Mouse (Mus musculus): ENCODE measurements around the gene Chml. TPM values are rescaled to one million over a fixed set of nuclear protein-coding genes. Genes with fewer than 3 reads are reported as not detected.
A peak's percentile ranks its signal among the peaks of the same experiment; 100 is the strongest.

Gene Chml
- polyA plus RNA-seq, 1 experiment, result 2.6 TPM

DNA sequence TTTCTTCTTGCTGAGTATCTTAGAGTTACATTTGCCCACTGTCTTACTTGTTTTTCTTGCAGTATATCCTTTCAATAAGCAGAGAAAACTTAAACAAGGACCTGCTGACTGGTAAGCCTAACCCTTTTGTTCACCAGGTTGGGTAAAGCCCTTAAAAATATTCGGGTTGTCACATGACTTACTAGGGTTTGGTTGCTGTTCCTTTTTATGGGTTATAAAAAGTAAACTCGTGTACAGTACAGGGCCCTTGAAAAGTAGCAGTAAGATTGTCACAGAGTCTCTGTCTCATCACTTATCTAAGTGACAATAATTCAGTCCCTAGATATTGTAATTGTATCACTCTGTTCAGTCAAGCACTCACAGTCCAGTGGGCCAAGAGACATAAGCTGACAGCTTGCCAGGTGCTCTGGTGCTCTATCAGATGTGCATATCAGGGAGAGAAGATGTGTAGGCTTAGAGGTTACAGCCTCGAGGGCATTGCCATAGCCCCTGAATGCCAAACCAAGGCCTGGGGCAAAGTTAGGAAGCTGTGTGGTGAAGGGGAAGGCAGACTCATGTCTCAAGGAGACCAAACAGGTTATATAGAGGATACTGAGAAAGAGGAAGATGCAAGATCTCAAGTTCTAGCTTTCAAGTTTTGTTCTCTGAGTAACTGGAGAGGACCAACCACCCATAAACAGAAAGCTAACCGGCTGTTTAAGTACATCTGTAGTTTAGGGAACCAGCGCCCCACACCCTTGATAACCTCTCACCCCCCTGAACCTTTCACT is 49.0 kb downstream of the Chml start:
- TF ChIP-seq CTCF (IDR thresholded peaks at IDR 0.05; ENCODE audit: control insufficient read depth, insufficient read depth, low read length) (no peak), POLR2A (IDR thresholded peaks at IDR 0.05; ENCODE audit: borderline replicate concordance, control insufficient read depth, low read depth, low read length) (no peak)
- 19% methylated on average over 5 of the region's 5 CpGs for WGBS
- H3K4me3 ChIP-seq (replicated peaks; ENCODE audit: control insufficient read depth, low read depth, low read length), result no peak overlapping the region
- peaks cover 14% of the 10 kb centered on the region for H3K4me1 ChIP-seq (ENCODE audit: control insufficient read depth, insufficient read depth, low read length)
- H3K27ac ChIP-seq (ENCODE audit: control insufficient read depth, insufficient read depth, low read depth, low read length, poor library complexity), result peak overlapping the region; percentile 89

GRCm38 (mm10) chr1:175640435-175641150 is 52.1 kb downstream of the Chml start:
- no peak overlapping the region for H3K4me3 ChIP-seq (replicated peaks; ENCODE audit: control insufficient read depth, low read depth, low read length)
- peak overlapping the region; percentile 71; the same call in 1 of the 2 replicates for H3K27ac ChIP-seq (ENCODE audit: control insufficient read depth, insufficient read depth, low read depth, low read length, poor library complexity)
- TF ChIP-seq POLR2A (IDR thresholded peaks at IDR 0.05; ENCODE audit: borderline replicate concordance, control insufficient read depth, low read depth, low read length) (no peak), CTCF (IDR thresholded peaks at IDR 0.05; ENCODE audit: control insufficient read depth, insufficient read depth, low read length) (no peak)
- 25% methylated on average over 6 of the region's 6 CpGs for WGBS
- H3K4me1 ChIP-seq (ENCODE audit: control insufficient read depth, insufficient read depth, low read length), result peaks cover 19% of the 10 kb centered on the region

DNA sequence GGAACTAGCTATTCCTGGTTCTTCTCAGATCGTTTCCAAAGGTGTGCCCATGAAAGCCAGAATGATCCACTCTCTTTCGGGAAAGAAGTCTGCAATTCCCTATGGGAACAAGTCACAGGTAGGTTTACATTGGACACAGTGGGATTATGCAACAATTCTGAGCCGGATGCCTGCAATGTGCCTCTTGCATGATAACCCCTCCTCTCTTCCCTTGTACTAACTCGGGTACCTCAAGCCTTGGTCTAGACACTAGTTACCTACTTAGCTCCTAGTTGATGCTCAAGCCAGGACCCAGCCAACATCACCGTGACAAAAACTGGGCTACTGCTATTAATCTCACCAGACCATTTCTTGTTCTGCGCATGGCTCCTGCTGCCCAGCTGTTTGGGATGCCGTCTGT is 53.6 kb downstream of the Chml start:
- peaks cover 19% of the 10 kb centered on the region for H3K4me1 ChIP-seq (ENCODE audit: control insufficient read depth, insufficient read depth, low read length)
- no peak for TF ChIP-seq CTCF (IDR thresholded peaks at IDR 0.05; ENCODE audit: control insufficient read depth, insufficient read depth, low read length)
- TF ChIP-seq POLR2A (IDR thresholded peaks at IDR 0.05; ENCODE audit: borderline replicate concordance, control insufficient read depth, low read depth, low read length), result no peak
- no peak overlapping the region; the same call in 1 of the 2 replicates for H3K27ac ChIP-seq (ENCODE audit: control insufficient read depth, insufficient read depth, low read depth, low read length, poor library complexity)
- 61% methylated on average over 7 of the region's 7 CpGs for WGBS
- H3K4me3 ChIP-seq (replicated peaks; ENCODE audit: control insufficient read depth, low read depth, low read length), result no peak overlapping the region

DNA sequence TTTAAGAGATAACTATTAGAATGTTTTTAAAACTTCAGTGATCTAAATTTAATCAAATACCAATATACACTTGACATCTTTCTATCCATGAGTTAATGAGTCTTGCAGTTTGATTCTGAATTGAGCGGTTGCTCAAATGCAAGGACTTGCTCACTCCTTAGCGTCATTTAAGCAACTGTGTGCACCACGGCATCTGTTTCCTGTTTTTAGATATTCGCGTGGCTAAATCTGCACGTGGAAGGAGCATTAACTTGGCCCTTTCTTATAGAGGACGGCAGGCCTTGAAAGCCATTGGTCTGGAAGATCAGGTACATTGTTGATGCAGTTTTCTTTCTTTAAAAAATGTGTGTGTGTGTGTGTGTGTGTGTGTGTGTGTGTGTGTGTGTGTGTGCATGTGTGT is 55.0 kb downstream of the Chml start:
- no peak for TF ChIP-seq CTCF (IDR thresholded peaks at IDR 0.05; ENCODE audit: control insufficient read depth, insufficient read depth, low read length)
- no peak for TF ChIP-seq POLR2A (IDR thresholded peaks at IDR 0.05; ENCODE audit: borderline replicate concordance, control insufficient read depth, low read depth, low read length)
- Histone ChIP-seq H3K4me1 (ENCODE audit: control insufficient read depth, insufficient read depth, low read length) (peaks cover 17% of the 10 kb centered on the region), H3K27ac (ENCODE audit: control insufficient read depth, insufficient read depth, low read depth, low read length, poor library complexity) (peak overlapping the region; percentile 72; the same call in 1 of the 2 replicates), H3K4me3 (replicated peaks; ENCODE audit: control insufficient read depth, low read depth, low read length) (no peak overlapping the region)
- 5% methylated on average over 7 of the region's 7 CpGs for WGBS

GRCm38 (mm10) chr1:175632470-175632869 is 60.2 kb downstream of the Chml start:
- WGBS, result 89% methylated on average over 14 of the region's 14 CpGs
- H3K27ac ChIP-seq (ENCODE audit: control insufficient read depth, insufficient read depth, low read depth, low read length, poor library complexity), result no peak overlapping the region
- H3K4me3 ChIP-seq (replicated peaks; ENCODE audit: control insufficient read depth, low read depth, low read length), result no peak overlapping the region
- TF ChIP-seq CTCF (IDR thresholded peaks at IDR 0.05; ENCODE audit: control insufficient read depth, insufficient read depth, low read length) (no peak), POLR2A (IDR thresholded peaks at IDR 0.05; ENCODE audit: borderline replicate concordance, control insufficient read depth, low read depth, low read length) (no peak)
- H3K4me1 ChIP-seq (ENCODE audit: control insufficient read depth, insufficient read depth, low read length), result peaks cover 3% of the 10 kb centered on the region; the same call in 1 of the 2 replicates

Other genes with a start within 250 kb of the Chml start
- gene Rgs7, start 200.4 kb downstream of the Chml start, polyA plus RNA-seq (2011; ENCODE audit: insufficient read depth, insufficient read length, low replicate concordance, missing spikeins), result not detected in 2 replicates
- gene Kmo, start 72.5 kb downstream of the Chml start, polyA plus RNA-seq (2011; ENCODE audit: insufficient read depth, insufficient read length, low replicate concordance, missing spikeins), result 2.9 and 11.4 TPM in 2 replicates
- gene Fh1, start 67.3 kb downstream of the Chml start, polyA plus RNA-seq (2011; ENCODE audit: insufficient read depth, insufficient read length, low replicate concordance, missing spikeins), result 36.7 and 55.4 TPM in 2 replicates
- gene Opn3, start 125 bp downstream of the Chml start, polyA plus RNA-seq (2011; ENCODE audit: insufficient read depth, insufficient read length, low replicate concordance, missing spikeins), result not detected in 2 replicates
- gene Wdr64, start 5.7 kb upstream of the Chml start, polyA plus RNA-seq (2011; ENCODE audit: insufficient read depth, insufficient read length, low replicate concordance, missing spikeins), result not detected in 2 replicates
- gene Exo1, start 187.7 kb upstream of the Chml start, polyA plus RNA-seq (2011; ENCODE audit: insufficient read depth, insufficient read length, low replicate concordance, missing spikeins), result 18.2 and 23.0 TPM in 2 replicates
- not detected in 2 replicates for gene Gm38100, start 227.4 kb upstream of the Chml start, polyA plus RNA-seq (2011; ENCODE audit: insufficient read depth, insufficient read length, low replicate concordance, missing spikeins)

Measured in bone marrow, adult 2 months (tissue).